Mouse (Mus musculus) cortical plate, adult 2 months (tissue): ENCODE measurements around the gene Ndufb8.

Experiments
- CTCF ChIP-seq: fragments of 200-500 bp; IDR thresholded peaks from 2 replicates; pipeline ENCODE4 v1.5.1; 2011; ENCODE audit warnings: mild to moderate bottlenecking, control low read depth, low read length; ENCODE audit not compliant: insufficient read depth; ENCODE audit errors: extremely low read depth
- POLR2A ChIP-seq: fragments of 200-500 bp; IDR thresholded peaks from 2 replicates; pipeline ENCODE4 v1.6.1; 2011; ENCODE audit warnings: mild to moderate bottlenecking, low read length, control low read depth; ENCODE audit not compliant: insufficient read depth; ENCODE audit errors: extremely low read depth

DNA sequence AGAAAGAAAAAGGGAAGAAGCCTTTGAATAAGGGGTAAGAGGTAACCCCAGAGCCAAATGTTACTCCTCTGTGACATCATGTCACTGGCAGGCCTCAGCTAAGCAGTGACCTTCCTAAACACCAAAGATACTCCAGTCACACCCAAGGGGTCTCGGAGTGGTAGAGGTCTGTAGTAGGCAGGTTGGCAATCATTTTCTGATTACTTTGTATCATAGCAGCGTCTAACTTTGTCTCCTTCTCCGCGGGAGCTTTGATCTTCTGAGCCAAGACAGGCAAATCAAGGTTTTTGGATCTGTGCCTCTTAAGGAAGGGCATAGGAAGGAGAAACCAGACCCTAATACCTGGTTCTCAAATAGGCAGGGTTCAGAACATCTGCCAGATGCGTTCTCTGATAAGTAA is 42.6 kb downstream of the Ndufb8 start:
- no peak for TF ChIP-seq CTCF
- TF ChIP-seq POLR2A = no peak
